Mouse (Mus musculus) thymus, adult 2 months (tissue): ENCODE data around the gene Nmnat2.

Experiments used
- CTCF ChIP-seq: fragments of 200-500 bp; IDR thresholded peaks from 2 replicates; pipeline ENCODE4 v1.5.1; 2012; ENCODE audit warnings: mild to moderate bottlenecking, control low read depth, low read length, moderate library complexity, borderline replicate concordance; ENCODE audit not compliant: control insufficient read depth, poor library complexity, insufficient read depth; ENCODE audit errors: extremely low read depth
- POLR2A ChIP-seq: fragments of 200-500 bp; IDR thresholded peaks from 2 replicates; pipeline ENCODE4 v1.6.1; 2012; ENCODE audit warnings: mild to moderate bottlenecking, low read length, control low read depth, moderate library complexity; ENCODE audit not compliant: control insufficient read depth, poor library complexity, insufficient read depth; ENCODE audit errors: extremely low read depth

GRCm38 (mm10) chr1:153045368-153045767, 90.6 kb downstream of the Nmnat2 start:
- TF ChIP-seq CTCF = no peak
- TF ChIP-seq POLR2A = no peak
